Mouse (Mus musculus) midbrain, embryonic 15.5 days (tissue): ENCODE measurements around the gene Ppp1r3c. TPM values are rescaled to one million over a fixed set of nuclear protein-coding genes. Genes with fewer than 3 reads are reported as not detected.

Experiments
- ATAC-seq: fragments of 200-750 bp; cut with Nextera tagmentation; replicated peaks from 2 replicates; pipeline ENCODE4 v1.8.0; 2017; ENCODE audit warnings: moderate TSS enrichment
- H3K27ac ChIP-seq: fragments of 300-500 bp; sonication (generic); 2 replicates; pipeline ENCODE4 v1.5.1; 2015; ENCODE audit warnings: mild to moderate bottlenecking, inconsistent platforms
- H3K27me3 ChIP-seq: fragments of 300-500 bp; sonication (generic); replicated peaks from 2 replicates; pipeline ENCODE4 v1.6.1; 2015; ENCODE audit warnings: inconsistent platforms
- H3K36me3 ChIP-seq: fragments of 300-500 bp; sonication (generic); replicated peaks from 2 replicates; pipeline ENCODE4 v1.6.1; 2015; ENCODE audit warnings: inconsistent platforms
- H3K4me1 ChIP-seq: fragments of 300-500 bp; sonication (generic); 2 replicates; pipeline ENCODE4 v1.6.1; 2015; ENCODE audit warnings: inconsistent platforms
- H3K4me2 ChIP-seq: fragments of 300-500 bp; sonication (generic); 2 replicates; pipeline ENCODE4 v1.6.1; 2015; ENCODE audit warnings: inconsistent platforms, mild to moderate bottlenecking, moderate library complexity
- H3K4me3 ChIP-seq: fragments of 300-500 bp; sonication (generic); 2 replicates; pipeline ENCODE4 v1.5.1; 2015; ENCODE audit warnings: mild to moderate bottlenecking, inconsistent platforms
- H3K9ac ChIP-seq: fragments of 300-500 bp; sonication (generic); 2 replicates; pipeline ENCODE4 v1.6.1; 2015; ENCODE audit warnings: mild to moderate bottlenecking, inconsistent platforms
- H3K9me3 ChIP-seq: fragments of 300-500 bp; sonication (generic); 2 replicates; pipeline ENCODE4 v1.6.1; 2016; ENCODE audit warnings: inconsistent platforms
- WGBS: fragments of 180-500 bp; shearing (Covaris S2); methylation state at CpG from one replicate; pipeline ENCODE4 v1.1.7; 2015; ENCODE audit warnings: mixed read lengths; 5-methylcytosine and 5-hydroxymethylcytosine counted together
- polyA plus RNA-seq: library from polyadenylated mRNA; unstranded; fragments of >200 nt; fragmentation: Nextera tagmentation; extraction: Ambion mirVana; gene quantifications from 2 replicates; pipeline ENCODE4 v1.2.1, GENCODE M21; 2015

The Ppp1r3c gene
- polyA plus RNA-seq, 1 experiment from 2014 or later: 15.6 TPM

DNA sequence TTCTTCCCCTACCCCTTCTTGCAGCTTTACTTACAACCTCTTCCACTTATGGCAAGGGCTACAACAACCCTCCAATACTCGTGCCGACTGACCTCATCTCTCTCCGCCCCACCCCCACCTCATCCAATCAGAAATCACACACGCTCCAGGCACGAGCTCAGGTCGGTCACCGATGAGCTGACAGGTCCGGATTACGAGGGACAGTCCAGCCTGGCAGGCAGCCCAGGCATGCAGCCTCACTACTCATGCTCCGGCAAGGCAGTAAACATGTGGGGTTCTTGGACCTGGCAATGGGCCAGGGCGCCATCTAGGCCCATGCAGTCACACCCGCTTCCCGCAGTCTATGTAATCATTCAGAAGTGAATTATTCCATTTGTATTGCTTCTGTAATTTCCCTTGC, 23.4 kb downstream of the Ppp1r3c start:
- 73% methylated on average over 13 of the region's 13 CpGs for WGBS
- H3K27ac ChIP-seq: no peak overlapping the region
- no peaks in the 10 kb centered on the region for H3K36me3 ChIP-seq
- no peak overlapping the region for H3K9ac ChIP-seq
- H3K4me1 ChIP-seq: no peaks in the 10 kb centered on the region
- H3K4me3 ChIP-seq: no peak overlapping the region
- no peak for ATAC-seq
- no peak overlapping the region for H3K4me2 ChIP-seq
- no peaks in the 10 kb centered on the region for H3K27me3 ChIP-seq
- no peaks in the 10 kb centered on the region for H3K9me3 ChIP-seq

DNA sequence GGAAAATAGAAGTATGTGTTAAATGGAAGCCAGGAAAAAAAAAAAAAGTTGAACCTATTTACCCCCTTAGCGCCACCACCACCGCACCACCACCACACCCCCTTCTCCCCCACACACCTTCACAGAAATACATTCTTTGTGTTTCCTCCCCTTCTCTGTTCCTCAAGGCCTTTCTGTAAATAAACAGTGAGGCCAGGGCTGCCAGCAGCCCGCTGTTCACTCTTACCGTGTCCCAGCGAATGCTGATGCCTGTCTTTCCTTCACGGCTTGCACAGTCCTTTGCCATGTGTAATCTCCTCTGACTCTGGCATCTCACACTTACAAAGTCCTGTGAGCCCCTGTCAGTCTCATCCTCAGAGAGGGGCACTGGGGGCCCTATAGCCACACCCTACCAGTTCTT, 30.3 kb downstream of the Ppp1r3c start:
- no peaks in the 10 kb centered on the region for H3K36me3 ChIP-seq
- ATAC-seq: no peak
- no peak overlapping the region for H3K4me3 ChIP-seq
- 68% methylated on average over 6 of the region's 6 CpGs for WGBS
- H3K27ac ChIP-seq: peak overlapping the region; percentile 15; the same call in 1 of the 2 replicates
- H3K4me1 ChIP-seq: no peaks in the 10 kb centered on the region
- H3K9ac ChIP-seq: no peak overlapping the region
- no peak overlapping the region for H3K4me2 ChIP-seq
- no peaks in the 10 kb centered on the region for H3K27me3 ChIP-seq
- H3K9me3 ChIP-seq: no peaks in the 10 kb centered on the region

- no peak overlapping the region for H3K9ac ChIP-seq
- peak overlapping the region; percentile 29; the same call in 1 of the 2 replicates for H3K27ac ChIP-seq
- no peaks in the 10 kb centered on the region for H3K9me3 ChIP-seq
- no peak overlapping the region for H3K4me2 ChIP-seq
- no peaks in the 10 kb centered on the region for H3K27me3 ChIP-seq
- H3K4me1 ChIP-seq: no peaks in the 10 kb centered on the region
- no peaks in the 10 kb centered on the region for H3K36me3 ChIP-seq
- no peak overlapping the region for H3K4me3 ChIP-seq
- peak; percentile 69 for ATAC-seq
- WGBS: 76% methylated on average over 17 of the region's 17 CpGs
Measured at GRCm38 (mm10) chr19:36705286-36706146, 30.9 kb downstream of the Ppp1r3c start.

GRCm38 (mm10) chr19:36704763-36705162, 31.7 kb downstream of the Ppp1r3c start:
- H3K36me3 ChIP-seq: no peaks in the 10 kb centered on the region
- H3K4me1 ChIP-seq: no peaks in the 10 kb centered on the region
- no peaks in the 10 kb centered on the region for H3K27me3 ChIP-seq
- no peak for ATAC-seq
- 80% methylated on average over 7 of the region's 7 CpGs for WGBS
- no peak overlapping the region for H3K4me2 ChIP-seq
- no peak overlapping the region for H3K27ac ChIP-seq
- no peak overlapping the region for H3K4me3 ChIP-seq
- H3K9ac ChIP-seq: no peak overlapping the region
- no peaks in the 10 kb centered on the region for H3K9me3 ChIP-seq

- no peaks in the 10 kb centered on the region for H3K36me3 ChIP-seq
- WGBS: 63% methylated on average over 9 of the region's 9 CpGs
- H3K9ac ChIP-seq: no peak overlapping the region
- no peaks in the 10 kb centered on the region for H3K27me3 ChIP-seq
- no peak for ATAC-seq
- H3K4me1 ChIP-seq: no peaks in the 10 kb centered on the region
- no peaks in the 10 kb centered on the region for H3K9me3 ChIP-seq
- H3K4me2 ChIP-seq: no peak overlapping the region
- no peak overlapping the region for H3K27ac ChIP-seq
- no peak overlapping the region for H3K4me3 ChIP-seq
Measured at GRCm38 (mm10) chr19:36701809-36702622, 34.4 kb downstream of the Ppp1r3c start.

GRCm38 (mm10) chr19:36701366-36701765, 35.1 kb downstream of the Ppp1r3c start:
- Histone ChIP-seq H3K36me3 (no peaks in the 10 kb centered on the region), H3K27ac (no peak overlapping the region), H3K4me2 (no peak overlapping the region), H3K9me3 (no peaks in the 10 kb centered on the region), H3K27me3 (no peaks in the 10 kb centered on the region), H3K4me1 (0 out of 2 replicates have a peak, but pooled peaks cover 4% of the 10 kb centered on the region), H3K4me3 (no peak overlapping the region), H3K9ac (no peak overlapping the region)
- 66% methylated on average over 3 of the region's 3 CpGs for WGBS
- no peak for ATAC-seq

GRCm38 (mm10) chr19:36700937-36701336, 35.5 kb downstream of the Ppp1r3c start:
- Histone ChIP-seq H3K27me3 (no peaks in the 10 kb centered on the region), H3K36me3 (no peaks in the 10 kb centered on the region)
- WGBS: 64% methylated on average over 4 of the region's 4 CpGs

DNA sequence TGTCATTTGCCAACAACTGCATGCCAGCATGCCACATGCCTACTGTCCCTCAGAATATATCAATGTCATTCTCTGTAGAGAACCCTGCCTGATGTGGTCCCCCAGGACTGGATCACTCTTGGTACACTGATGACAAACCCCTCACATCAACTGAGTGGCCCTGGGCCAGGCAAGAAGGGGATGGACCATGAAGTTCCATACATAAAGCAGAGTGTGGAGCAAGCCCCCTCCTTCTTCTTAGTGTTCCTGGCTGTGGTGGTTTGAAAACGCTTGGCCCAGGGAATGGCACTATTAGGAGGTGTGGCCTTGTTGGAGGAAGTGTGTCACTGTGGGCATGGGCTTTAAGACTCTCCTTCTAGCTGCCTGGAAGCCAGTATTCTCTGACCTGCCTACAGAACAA, 37.3 kb downstream of the Ppp1r3c start:
- Histone ChIP-seq H3K27me3 (no peaks in the 10 kb centered on the region), H3K9ac (no peak overlapping the region), H3K27ac (no peak overlapping the region), H3K4me1 (0 out of 2 replicates have a peak, but pooled peaks cover 4% of the 10 kb centered on the region), H3K9me3 (no peaks in the 10 kb centered on the region), H3K4me2 (no peak overlapping the region), H3K36me3 (no peaks in the 10 kb centered on the region), H3K4me3 (no peak overlapping the region)
- WGBS: 65% methylated on average over 1 of the region's 1 CpGs
- ATAC-seq: no peak

More at GRCm38 (mm10) chr19:36700937-36701336, 35.5 kb downstream of the Ppp1r3c start:
- Histone ChIP-seq H3K9ac (no peak overlapping the region), H3K27ac (no peak overlapping the region), H3K4me3 (no peak overlapping the region), H3K9me3 (no peaks in the 10 kb centered on the region), H3K4me1 (0 out of 2 replicates have a peak, but pooled peaks cover 4% of the 10 kb centered on the region), H3K4me2 (no peak overlapping the region)
- ATAC-seq: no peak

GRCm38 (mm10) chr19:36698200-36698599, 38.3 kb downstream of the Ppp1r3c start:
- Histone ChIP-seq H3K27me3 (no peaks in the 10 kb centered on the region), H3K9ac (no peak overlapping the region), H3K4me2 (no peak overlapping the region), H3K4me3 (no peak overlapping the region), H3K9me3 (no peaks in the 10 kb centered on the region), H3K36me3 (no peaks in the 10 kb centered on the region), H3K4me1 (0 out of 2 replicates have a peak, but pooled peaks cover 4% of the 10 kb centered on the region), H3K27ac (no peak overlapping the region)
- no peak for ATAC-seq
- 87% methylated on average over 3 of the region's 3 CpGs for WGBS

- Histone ChIP-seq H3K36me3 (no peaks in the 10 kb centered on the region), H3K9ac (no peak overlapping the region), H3K9me3 (no peaks in the 10 kb centered on the region), H3K27me3 (no peaks in the 10 kb centered on the region), H3K27ac (peak overlapping the region; percentile 46; the same call in 1 of the 2 replicates), H3K4me1 (0 out of 2 replicates have a peak, but pooled peaks cover 4% of the 10 kb centered on the region), H3K4me3 (no peak overlapping the region), H3K4me2 (no peak overlapping the region)
- WGBS: 52% methylated on average over 7 of the region's 7 CpGs
- peak; percentile 71 for ATAC-seq
Measured at GRCm38 (mm10) chr19:36696601-36697122, 39.8 kb downstream of the Ppp1r3c start.

DNA sequence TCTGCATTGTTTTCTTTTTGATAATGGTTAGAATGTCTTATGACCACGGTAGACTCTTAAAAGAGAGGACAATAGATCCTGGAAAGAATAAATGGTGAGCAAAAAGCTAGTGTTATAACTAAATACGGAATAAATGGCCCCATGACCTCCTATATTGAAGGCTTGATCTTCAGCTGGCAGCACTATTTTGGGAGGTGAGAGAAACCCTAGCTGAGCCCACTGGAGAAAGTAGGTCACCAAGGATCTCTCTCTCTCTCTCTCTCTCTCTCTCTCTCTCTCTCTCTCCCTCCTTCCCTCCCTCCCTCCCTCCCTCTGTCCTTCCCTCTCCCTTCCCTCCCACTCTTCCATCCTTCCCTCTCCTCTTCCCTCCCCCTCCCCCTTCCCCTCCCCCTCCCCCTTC, 42.9 kb downstream of the Ppp1r3c start:
- no peak overlapping the region for H3K4me2 ChIP-seq
- H3K4me1 ChIP-seq: peaks cover 16% of the 10 kb centered on the region; the same call in 1 of the 2 replicates
- H3K9me3 ChIP-seq: no peaks in the 10 kb centered on the region
- WGBS: 82% methylated on average over 2 of the region's 2 CpGs
- ATAC-seq: no peak
- no peak overlapping the region for H3K27ac ChIP-seq
- H3K4me3 ChIP-seq: no peak overlapping the region
- no peak overlapping the region for H3K9ac ChIP-seq
- no peaks in the 10 kb centered on the region for H3K27me3 ChIP-seq
- no peaks in the 10 kb centered on the region for H3K36me3 ChIP-seq

- H3K36me3 ChIP-seq: no peaks in the 10 kb centered on the region
- no peak overlapping the region for H3K4me3 ChIP-seq
- H3K27me3 ChIP-seq: no peaks in the 10 kb centered on the region
- WGBS: 88% methylated on average over 5 of the region's 5 CpGs
- no peaks in the 10 kb centered on the region for H3K9me3 ChIP-seq
- no peak overlapping the region for H3K9ac ChIP-seq
- H3K4me2 ChIP-seq: no peak overlapping the region
- no peak overlapping the region for H3K27ac ChIP-seq
- peaks cover 16% of the 10 kb centered on the region; the same call in 1 of the 2 replicates for H3K4me1 ChIP-seq
- no peak for ATAC-seq
Measured at GRCm38 (mm10) chr19:36691941-36692340, 44.5 kb downstream of the Ppp1r3c start.
